Mouse (Mus musculus) embryonic fibroblast, embryonic 13.5 days (primary cell): ENCODE data around the gene Usp48.
"Not testable (repeated sequence)": the region's sequence is repeated elsewhere in the genome, so short reads cannot be mapped to it uniquely, and the experiment has no call there.

Experiments
- CTCF ChIP-seq: IDR thresholded peaks from 2 replicates; pipeline ENCODE4 v1.5.1; 2011; ENCODE audit warnings: mild to moderate bottlenecking, control low read depth, low read length, moderate library complexity, borderline replicate concordance; ENCODE audit not compliant: insufficient read depth
- POLR2A ChIP-seq: IDR thresholded peaks from 2 replicates; pipeline ENCODE4 v1.6.1; 2011; ENCODE audit warnings: low read depth, mild to moderate bottlenecking, control low read depth, low read length, moderate library complexity

- TF ChIP-seq CTCF, POLR2A: not testable (repeated sequence)
Observed at GRCm38 (mm10) chr4:137589095-137589494, 4.5 kb upstream of the Usp48 start.
